Mouse (Mus musculus) liver, adult 2 months (tissue): ENCODE measurements around the gene Kif26b. TPM values are rescaled to one million over a fixed set of nuclear protein-coding genes. Genes with fewer than 3 reads are reported as not detected.

ENCODE experiments used
- DNase-seq: peaks from one replicate; pipeline ENCODE4 v3.0.0-alpha.2; 2011; ENCODE audit warnings: low read depth, low spot score; ENCODE audit errors: extremely low read depth
- H3K27ac ChIP-seq: fragments of 200-500 bp; replicated peaks from 2 replicates; pipeline ENCODE4 v1.5.1; 2012; ENCODE audit warnings: low read depth, mild to moderate bottlenecking, control low read depth, inconsistent platforms, low read length; ENCODE audit not compliant: insufficient read depth
- H3K27me3 ChIP-seq: fragments of 200-500 bp; 2 replicates; pipeline ENCODE4 v1.6.1; 2012; ENCODE audit warnings: mild to moderate bottlenecking, moderate library complexity, low read length, inconsistent platforms; ENCODE audit not compliant: control insufficient read depth, insufficient read depth
- H3K36me3 ChIP-seq: fragments of 200-500 bp; 2 replicates; pipeline ENCODE4 v1.6.1; 2012; ENCODE audit warnings: low read length, inconsistent platforms; ENCODE audit not compliant: control insufficient read depth, insufficient read depth
- H3K4me1 ChIP-seq: fragments of 200-500 bp; 2 replicates; pipeline ENCODE4 v1.6.1; 2011; ENCODE audit warnings: low read length; ENCODE audit not compliant: control insufficient read depth, insufficient read depth
- H3K4me3 ChIP-seq: fragments of 200-500 bp; 2 replicates; pipeline ENCODE4 v1.5.1; 2011; ENCODE audit warnings: low read depth, mild to moderate bottlenecking, control low read depth, low read length, moderate library complexity; ENCODE audit not compliant: insufficient read depth
- H3K79me2 ChIP-seq: fragments of 200-500 bp; 2 replicates; pipeline ENCODE4 v1.6.1; 2012; ENCODE audit warnings: inconsistent platforms, mild to moderate bottlenecking, low read length, moderate library complexity; ENCODE audit not compliant: control insufficient read depth, insufficient read depth
- H3K9ac ChIP-seq: fragments of 200-500 bp; 2 replicates; pipeline ENCODE4 v1.6.1; 2012; ENCODE audit warnings: low read depth, mild to moderate bottlenecking, control low read depth, inconsistent platforms, low read length
- CTCF ChIP-seq: fragments of 200-500 bp; IDR thresholded peaks from 2 replicates; pipeline ENCODE4 v1.5.1; 2011; ENCODE audit warnings: low read depth, low read length, control low read depth
- POLR2A ChIP-seq: fragments of 200-500 bp; IDR thresholded peaks from 2 replicates; pipeline ENCODE4 v1.6.1; 2011; ENCODE audit warnings: low read length, control low read depth; ENCODE audit not compliant: insufficient read depth; ENCODE audit errors: extremely low read depth
- WGBS: fragments of 180-500 bp; shearing (Covaris S2); methylation state at CpG from one replicate; pipeline ENCODE4 v1.1.7; 2018; 5-methylcytosine and 5-hydroxymethylcytosine counted together
- polyA plus RNA-seq: library from polyadenylated mRNA; depleted of rRNA; stranded (reverse); fragments of >200 nt; gene quantifications from 2 replicates; pipeline ENCODE4 v1.2.3, GENCODE M21; 2012
- total RNA-seq: library from RNA; depleted of rRNA; stranded (reverse); fragments of >200 nt; gene quantifications from 2 replicates; pipeline ENCODE4 v1.2.3, GENCODE M21; 2014

The Kif26b gene
- total and polyA plus RNA-seq, 2 experiments: 0.10 to 0.28 TPM

DNA sequence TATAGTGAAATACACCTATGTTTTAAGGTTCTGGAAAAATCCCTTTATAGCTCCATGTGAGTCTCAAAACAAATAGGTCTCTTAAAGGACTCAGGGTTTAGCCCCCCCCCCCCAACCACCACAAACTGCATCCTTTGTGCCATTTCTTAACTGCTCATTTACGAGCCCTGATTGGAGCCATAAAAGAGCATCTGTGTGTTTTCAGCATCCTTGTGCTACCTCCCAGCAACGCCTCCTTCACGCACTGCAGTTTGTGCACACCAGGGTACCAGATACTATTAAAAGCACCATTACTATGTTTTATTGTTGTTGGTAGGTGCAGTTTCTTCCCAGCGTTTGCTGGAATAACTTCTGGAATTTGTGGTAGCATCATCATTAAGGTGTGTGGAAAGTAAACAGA is 42.1 kb downstream of the Kif26b start:
- Histone ChIP-seq H3K9ac (no peak overlapping the region), H3K27ac (no peak overlapping the region), H3K27me3 (no peaks in the 10 kb centered on the region), H3K4me3 (no peak overlapping the region), H3K36me3 (no peaks in the 10 kb centered on the region), H3K4me1 (no peaks in the 10 kb centered on the region), H3K79me2 (no peaks in the 10 kb centered on the region)
- TF ChIP-seq POLR2A (no peak), CTCF (no peak)
- WGBS: 82% methylated on average over 4 of the region's 4 CpGs
- no peak for DNase-seq

DNA sequence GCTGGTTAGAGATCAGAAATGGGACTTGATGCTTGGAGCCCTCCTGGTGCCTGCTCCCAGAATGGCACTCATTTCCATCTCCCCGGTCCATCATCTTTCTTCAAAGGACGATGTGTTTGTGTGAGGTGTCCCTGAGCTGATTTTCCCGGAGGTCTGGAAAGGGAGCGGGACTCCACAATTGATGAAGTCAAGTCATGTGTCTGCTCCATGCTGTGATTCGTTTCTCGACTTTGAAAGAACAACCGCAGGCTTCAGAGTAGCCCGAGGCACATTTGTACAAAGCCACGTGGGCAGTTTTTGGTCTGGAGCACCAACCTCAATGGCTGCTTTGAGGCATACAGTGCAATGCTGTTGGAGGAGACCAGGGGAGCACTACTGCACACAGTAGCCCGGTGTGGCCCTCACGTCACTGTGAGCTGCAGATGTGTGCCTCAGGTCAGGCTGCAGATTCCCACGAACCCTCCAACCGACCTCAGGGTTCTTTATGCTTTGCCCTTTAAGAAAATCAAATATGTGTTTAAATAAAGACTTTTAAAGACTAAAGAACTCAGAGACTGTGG is 43.0 kb downstream of the Kif26b start:
- no peaks in the 10 kb centered on the region for H3K79me2 ChIP-seq
- TF ChIP-seq POLR2A: no peak
- TF ChIP-seq CTCF: no peak
- no peak overlapping the region for H3K27ac ChIP-seq
- H3K4me3 ChIP-seq: no peak overlapping the region
- H3K27me3 ChIP-seq: no peaks in the 10 kb centered on the region
- H3K4me1 ChIP-seq: no peaks in the 10 kb centered on the region
- H3K36me3 ChIP-seq: no peaks in the 10 kb centered on the region
- DNase-seq: no peak
- 75% methylated on average over 13 of the region's 13 CpGs for WGBS
- H3K9ac ChIP-seq: no peak overlapping the region

DNA sequence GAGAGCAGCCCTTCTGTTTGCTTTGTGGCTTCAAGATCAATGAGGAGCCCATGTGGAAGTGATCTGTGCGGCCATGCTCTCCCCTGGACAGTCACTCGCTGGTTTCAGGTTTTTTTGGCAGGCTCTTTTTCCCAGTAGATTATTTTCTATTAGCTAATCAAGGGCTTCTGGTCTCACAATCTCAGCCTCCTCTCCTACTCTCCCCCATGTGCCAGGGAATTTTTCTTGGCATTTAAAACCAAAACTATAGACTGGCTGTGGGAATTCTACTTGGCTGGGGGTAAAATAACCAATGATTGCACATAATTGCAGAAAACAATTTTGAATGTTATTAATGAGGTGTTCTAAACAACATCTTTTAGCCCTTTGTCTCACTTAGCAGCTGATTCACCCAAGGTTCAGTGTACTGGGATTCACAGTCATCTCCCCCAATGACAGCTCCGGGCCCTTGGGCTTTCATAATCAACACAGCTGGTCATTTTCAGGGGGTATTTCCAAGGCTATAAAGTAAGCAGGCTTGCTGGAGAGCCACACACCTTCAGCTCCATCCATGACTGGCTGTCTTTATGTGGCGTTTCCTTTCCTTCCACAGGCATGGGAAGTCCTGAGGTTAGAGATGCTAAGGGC is 44.6 kb downstream of the Kif26b start:
- Histone ChIP-seq H3K79me2 (no peaks in the 10 kb centered on the region), H3K27ac (no peak overlapping the region), H3K4me3 (no peak overlapping the region), H3K27me3 (no peaks in the 10 kb centered on the region), H3K4me1 (no peaks in the 10 kb centered on the region), H3K9ac (no peak overlapping the region), H3K36me3 (no peaks in the 10 kb centered on the region)
- no peak for DNase-seq
- TF ChIP-seq POLR2A: no peak
- TF ChIP-seq CTCF: no peak
- WGBS: 49% methylated on average over 4 of the region's 4 CpGs

DNA sequence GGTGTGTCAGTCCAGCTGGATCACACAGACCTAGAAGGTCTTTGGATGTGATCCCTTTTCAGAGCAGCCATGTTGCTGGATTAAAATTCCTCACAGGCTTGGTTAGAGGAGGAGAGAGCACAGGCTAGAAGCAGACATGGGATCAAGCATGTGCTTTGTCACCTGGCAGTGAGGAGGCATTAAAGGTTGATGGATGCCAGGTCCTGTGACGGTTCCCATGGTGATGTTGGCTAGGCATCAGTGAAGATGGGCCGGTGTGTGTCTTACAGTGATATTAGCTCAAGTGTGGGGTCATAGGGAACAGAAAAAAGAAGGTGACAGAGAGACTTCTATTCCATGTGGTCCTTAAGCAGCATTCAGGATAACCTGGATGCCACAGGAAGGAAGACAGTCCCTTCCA is 46.8 kb downstream of the Kif26b start:
- no peak overlapping the region for H3K27ac ChIP-seq
- WGBS: 94% methylated on average over 2 of the region's 2 CpGs

DNA sequence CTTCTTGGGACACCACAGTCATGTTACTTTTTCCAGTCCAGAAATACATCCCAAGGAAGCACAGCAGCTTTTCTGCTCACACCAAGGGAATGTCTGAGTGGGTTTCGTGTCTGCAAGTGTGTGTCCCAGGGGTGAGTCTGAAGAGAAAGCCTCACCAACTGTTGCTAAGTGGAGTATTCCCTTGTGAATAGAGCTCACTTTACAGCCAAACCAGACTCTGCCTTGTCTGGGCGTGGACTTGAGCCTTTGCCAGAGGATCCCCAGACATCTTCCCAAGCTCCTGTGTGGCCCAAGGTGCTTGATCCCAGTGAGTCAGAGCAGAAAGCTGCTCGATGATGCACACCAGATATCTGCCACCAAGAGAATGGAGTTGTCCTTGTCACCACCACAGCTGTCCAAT is 48.0 kb downstream of the Kif26b start:
- H3K27ac ChIP-seq: no peak overlapping the region
- no peaks in the 10 kb centered on the region for H3K79me2 ChIP-seq
- H3K9ac ChIP-seq: no peak overlapping the region
- no peaks in the 10 kb centered on the region for H3K27me3 ChIP-seq
- no peak overlapping the region for H3K4me3 ChIP-seq
- H3K36me3 ChIP-seq: no peaks in the 10 kb centered on the region
- WGBS: 91% methylated on average over 3 of the region's 3 CpGs
- H3K4me1 ChIP-seq: no peaks in the 10 kb centered on the region
- TF ChIP-seq CTCF: no peak
- TF ChIP-seq POLR2A: no peak
- DNase-seq: no peak

More for the DNA sequence above, 46.8 kb downstream of the Kif26b start:
- Histone ChIP-seq H3K4me1 (no peaks in the 10 kb centered on the region), H3K79me2 (no peaks in the 10 kb centered on the region), H3K9ac (no peak overlapping the region), H3K4me3 (no peak overlapping the region), H3K27me3 (no peaks in the 10 kb centered on the region), H3K36me3 (no peaks in the 10 kb centered on the region)
- no peak for TF ChIP-seq POLR2A
- no peak for TF ChIP-seq CTCF
- no peak for DNase-seq

DNA sequence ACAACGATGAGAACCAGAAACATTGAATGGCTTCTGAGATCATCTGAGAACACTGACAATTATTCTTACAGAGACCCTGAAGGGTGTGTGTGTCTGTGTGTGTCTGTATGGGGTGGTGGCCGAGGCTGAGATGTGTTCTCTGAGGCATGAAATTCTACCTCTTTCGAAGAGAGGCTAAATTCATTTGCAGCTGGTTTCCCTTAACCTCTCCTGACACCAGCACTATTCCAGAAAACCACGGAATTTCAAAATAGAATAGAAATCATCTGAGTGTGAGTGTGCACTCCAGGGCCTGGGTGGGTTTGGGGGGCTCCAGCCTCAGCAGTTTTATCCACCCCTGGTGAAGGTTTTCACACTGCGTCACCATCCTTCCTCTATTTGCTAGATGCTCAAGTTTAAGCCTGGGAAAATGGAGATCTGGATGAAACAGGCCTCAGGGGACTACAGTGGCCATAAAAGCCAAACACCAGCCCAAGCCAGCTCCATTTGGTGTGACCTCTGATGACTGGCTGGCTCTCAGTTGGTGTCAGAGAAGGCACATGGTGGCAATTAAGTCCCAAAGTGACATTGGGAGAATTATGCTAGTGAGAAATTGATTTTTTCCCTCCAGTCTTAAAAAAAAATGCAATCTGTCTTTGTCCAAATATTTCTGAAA is 56.6 kb downstream of the Kif26b start:
- H3K9ac ChIP-seq: no peak overlapping the region
- 82% methylated on average over 5 of the region's 5 CpGs for WGBS
- no peaks in the 10 kb centered on the region for H3K27me3 ChIP-seq
- DNase-seq: no peak
- no peak overlapping the region for H3K27ac ChIP-seq
- H3K4me3 ChIP-seq: no peak overlapping the region
- H3K79me2 ChIP-seq: no peaks in the 10 kb centered on the region
- no peaks in the 10 kb centered on the region for H3K4me1 ChIP-seq
- H3K36me3 ChIP-seq: no peaks in the 10 kb centered on the region
- no peak for TF ChIP-seq POLR2A
- no peak for TF ChIP-seq CTCF
